Mouse (Mus musculus) embryonic facial prominence, embryonic 11.5 days (tissue): ENCODE data around the gene Cyp2c67. TPM values are rescaled to one million over a fixed set of nuclear protein-coding genes. Genes with fewer than 3 reads are reported as not detected.
"Not testable (repeated sequence)": the region's sequence is repeated elsewhere in the genome, so short reads cannot be mapped to it uniquely, and the experiment has no call there.

Source experiments
- ATAC-seq: fragments of 200-750 bp; cut with Nextera tagmentation; replicated peaks from 2 replicates; pipeline ENCODE4 v1.8.0; 2017; ENCODE audit warnings: low read depth; ENCODE audit not compliant: insufficient number of reproducible peaks, low FRiP score, low TSS enrichment
- DNase-seq: peaks from one replicate; pipeline ENCODE4 v3.0.0-alpha.2; 2015; ENCODE audit warnings: low spot score
- H3K27ac ChIP-seq: fragments of 300-500 bp; sonication (generic); replicated peaks from 2 replicates; pipeline ENCODE4 v1.5.1; 2014; ENCODE audit warnings: mild to moderate bottlenecking, low read depth, low read length, control low read depth
- H3K27me3 ChIP-seq: fragments of 300-500 bp; sonication (generic); 2 replicates; pipeline ENCODE4 v1.6.1; 2014; ENCODE audit warnings: mild to moderate bottlenecking, low read length, moderate library complexity, mixed read lengths; ENCODE audit not compliant: control insufficient read depth, insufficient read depth
- H3K36me3 ChIP-seq: fragments of 300-500 bp; sonication (generic); replicated peaks from 2 replicates; pipeline ENCODE4 v1.6.1; 2014; ENCODE audit warnings: low read depth, mild to moderate bottlenecking, low read length, moderate library complexity, mixed read lengths; ENCODE audit not compliant: control insufficient read depth, insufficient read depth
- H3K4me1 ChIP-seq: fragments of 300-500 bp; sonication (generic); 2 replicates; pipeline ENCODE4 v1.6.1; 2014; ENCODE audit warnings: low read length, mixed read lengths; ENCODE audit not compliant: control insufficient read depth, insufficient read depth
- H3K4me2 ChIP-seq: fragments of 300-500 bp; sonication (generic); 2 replicates; pipeline ENCODE4 v1.6.1; 2014; ENCODE audit warnings: low read depth, mild to moderate bottlenecking, control low read depth, low read length, moderate library complexity
- H3K4me3 ChIP-seq: fragments of 300-500 bp; sonication (generic); 2 replicates; pipeline ENCODE4 v1.5.1; 2014; ENCODE audit warnings: low read depth, low read length, control low read depth
- H3K9ac ChIP-seq: fragments of 300-500 bp; sonication (generic); replicated peaks from 2 replicates; pipeline ENCODE4 v1.6.1; 2014; ENCODE audit warnings: mild to moderate bottlenecking, control low read depth, low read length
- H3K9me3 ChIP-seq: fragments of 300-500 bp; sonication (generic); replicated peaks from 2 replicates; pipeline ENCODE4 v1.6.1; 2016; ENCODE audit warnings: mild to moderate bottlenecking, low read length, inconsistent platforms, mixed read lengths; ENCODE audit not compliant: control insufficient read depth
- WGBS: fragments of 180-500 bp; shearing (Covaris S2); extraction: QIAGEN DNeasy Blood & Tissue Kit; methylation state at CpG from one replicate; pipeline ENCODE4 v1.1.7; 2014; 5-methylcytosine and 5-hydroxymethylcytosine counted together
- polyA plus RNA-seq: library from polyadenylated mRNA; unstranded; fragments of >200 nt; fragmentation: Nextera tagmentation; extraction: Ambion mirVana; gene quantifications from 2 replicates; pipeline ENCODE4 v1.2.1, GENCODE M21; 2014

Gene Cyp2c67
- not detected in 2 replicates for polyA plus RNA-seq

DNA sequence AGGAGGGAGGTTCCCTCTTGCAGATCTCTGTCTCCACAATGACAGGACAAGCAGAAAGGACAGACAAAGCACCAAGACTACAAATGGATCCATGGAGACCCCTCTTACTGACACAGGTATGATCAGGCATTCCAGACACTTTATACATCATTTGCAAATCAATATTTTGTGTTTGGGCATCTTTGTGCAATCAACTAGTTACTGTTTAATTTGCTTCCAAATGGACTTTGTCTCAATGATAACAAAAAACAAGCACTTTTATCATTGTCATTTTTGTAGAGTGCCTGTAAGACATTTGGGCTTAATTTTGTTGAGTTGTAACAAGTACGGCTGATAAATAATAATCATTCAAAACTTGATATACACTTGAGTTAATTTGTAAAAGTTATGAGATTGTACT, at the start of gene Cyp2c67:
Cyp2c67 (minus strand) TSS at position 114 of the 400 bp plus-strand sequence.
- Histone ChIP-seq H3K36me3 (no peaks in the 10 kb centered on the region), H3K9me3 (no peaks in the 10 kb centered on the region), H3K4me3 (no peak within 1 kb of the TSS), H3K4me1 (no peaks in the 10 kb centered on the region), H3K27ac (no peak within 1 kb of the TSS), H3K9ac (no peak within 1 kb of the TSS), H3K4me2 (no peak within 1 kb of the TSS), H3K27me3 (no peaks in the 10 kb centered on the region)
- no peak for DNase-seq
- 88% methylated on average over 1 of the region's 1 CpGs for WGBS
- ATAC-seq: no peak

DNA sequence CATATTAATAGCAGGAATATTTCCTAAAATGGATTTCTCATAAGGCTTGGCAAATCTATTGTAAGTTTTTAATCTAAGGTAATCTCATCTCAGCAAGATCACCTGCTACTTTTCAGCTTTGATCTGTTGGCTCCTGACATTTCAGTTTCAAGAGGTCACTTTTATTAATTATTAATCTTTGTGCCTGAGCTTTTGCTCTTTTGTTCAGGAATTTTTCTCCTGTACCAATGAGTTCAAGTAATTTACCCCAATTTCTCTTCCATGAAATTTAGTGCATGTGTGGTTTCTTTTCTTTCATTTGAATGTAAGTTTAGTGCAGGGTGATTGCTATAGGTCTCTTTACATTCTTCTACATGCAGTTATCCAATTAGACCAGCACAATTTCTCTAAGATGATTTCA, 16.8 kb upstream of the Cyp2c67 start:
- ATAC-seq, H3K9me3 ChIP-seq, H3K9ac ChIP-seq, H3K36me3 ChIP-seq, H3K27me3 ChIP-seq, H3K4me1 ChIP-seq, H3K27ac ChIP-seq, DNase-seq, H3K4me2 ChIP-seq, H3K4me3 ChIP-seq: not testable (repeated sequence)

DNA sequence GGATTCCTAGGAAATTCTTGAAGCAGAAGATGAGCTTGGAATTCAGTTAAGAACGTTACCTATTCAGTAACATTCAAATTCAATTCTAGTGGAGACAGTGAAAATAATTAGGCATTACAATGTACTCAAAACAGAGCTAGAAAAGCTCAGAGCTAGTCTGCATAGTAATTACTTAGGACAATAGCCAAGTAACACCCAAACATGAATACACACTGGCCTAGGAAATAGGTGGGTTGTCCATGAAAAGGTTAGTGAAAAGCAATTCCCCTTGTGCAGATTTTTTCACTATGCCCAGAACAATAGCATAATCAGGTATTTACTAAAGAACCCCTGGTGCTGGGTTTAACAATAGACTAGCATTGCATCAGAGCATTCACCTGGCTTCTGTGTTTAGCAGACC, 3.5 kb upstream of the Cyp2c67 start:
- Histone ChIP-seq H3K36me3 (no peaks in the 10 kb centered on the region), H3K4me1 (no peaks in the 10 kb centered on the region), H3K27me3 (no peaks in the 10 kb centered on the region), H3K9me3 (no peaks in the 10 kb centered on the region), H3K4me3 (no peak overlapping the region), H3K4me2 (no peak overlapping the region), H3K9ac (no peak overlapping the region), H3K27ac (no peak overlapping the region)
- DNase-seq (no peak), ATAC-seq (no peak)
- WGBS: 48% methylated on average over 1 of the region's 1 CpGs

DNA sequence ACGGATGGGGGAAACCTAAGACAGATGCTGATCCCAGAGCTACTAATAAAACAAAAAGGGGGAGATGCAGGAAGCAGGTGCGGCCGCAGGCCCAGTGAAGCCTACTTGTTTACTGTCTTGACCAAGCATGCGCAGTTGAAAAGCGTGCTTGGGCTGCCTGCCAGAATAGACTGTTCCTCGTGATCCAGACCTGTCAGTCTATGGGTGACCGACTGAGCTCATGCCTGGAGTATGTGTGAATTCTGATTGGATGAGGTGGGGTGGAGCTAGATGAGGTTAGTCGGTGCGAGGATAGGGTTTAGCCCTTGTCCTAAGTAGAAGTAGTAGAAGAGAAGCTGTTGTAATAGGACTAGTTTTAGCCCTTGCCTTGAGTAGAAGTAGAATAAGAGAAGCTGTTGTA, 1.3 kb downstream of the Cyp2c67 start:
- Histone ChIP-seq H3K9me3 (no peaks in the 10 kb centered on the region), H3K4me1 (no peaks in the 10 kb centered on the region), H3K27me3 (no peaks in the 10 kb centered on the region), H3K4me3 (no peak overlapping the region), H3K27ac (no peak overlapping the region), H3K36me3 (no peaks in the 10 kb centered on the region), H3K9ac (no peak overlapping the region), H3K4me2 (no peak overlapping the region)
- 95% methylated on average over 9 of the region's 9 CpGs for WGBS
- ATAC-seq: no peak
- DNase-seq: no peak

DNA sequence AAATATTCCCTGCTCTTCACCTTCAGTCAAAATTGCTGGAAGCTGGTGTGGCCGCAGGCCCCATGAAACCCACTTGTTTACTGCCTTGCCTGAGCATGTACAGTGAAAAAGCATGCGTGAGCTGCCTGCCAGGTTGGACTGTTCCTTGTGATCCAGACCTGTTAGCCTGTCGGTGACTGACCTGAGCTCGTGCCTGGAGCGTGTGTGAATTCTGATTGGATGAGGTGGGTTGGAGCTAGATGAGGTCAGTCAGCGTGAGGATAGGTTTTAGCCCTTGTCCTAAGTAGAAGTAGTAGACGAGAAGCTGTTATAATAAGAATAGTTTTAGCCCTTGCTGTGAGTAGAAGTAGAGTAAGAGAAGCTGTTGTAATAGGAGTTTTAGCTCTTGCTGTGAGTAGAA, 4.3 kb downstream of the Cyp2c67 start:
- not testable (repeated sequence) for H3K27ac ChIP-seq, H3K9ac ChIP-seq, H3K4me1 ChIP-seq, H3K27me3 ChIP-seq, H3K4me2 ChIP-seq, H3K9me3 ChIP-seq, H3K36me3 ChIP-seq, ATAC-seq, H3K4me3 ChIP-seq, DNase-seq
- WGBS: 89% methylated on average over 7 of the region's 7 CpGs

Other genes with a start within 250 kb of the Cyp2c67 start
- gene Cyp2c38, start 186.0 kb downstream of the Cyp2c67 start, polyA plus RNA-seq: not detected in 2 replicates
- not detected in 2 replicates for gene Cyp2c39, start 138.2 kb downstream of the Cyp2c67 start, polyA plus RNA-seq
- not detected in 2 replicates for gene Cyp2c68, start 92.0 kb upstream of the Cyp2c67 start, polyA plus RNA-seq
- not detected in 2 replicates for gene Cyp2c40, start 163.8 kb upstream of the Cyp2c67 start, polyA plus RNA-seq
- gene Cyp2c69, start 237.7 kb upstream of the Cyp2c67 start, polyA plus RNA-seq: not detected in 2 replicates